Mouse (Mus musculus): ENCODE data around the gene Spryd4.

DNA sequence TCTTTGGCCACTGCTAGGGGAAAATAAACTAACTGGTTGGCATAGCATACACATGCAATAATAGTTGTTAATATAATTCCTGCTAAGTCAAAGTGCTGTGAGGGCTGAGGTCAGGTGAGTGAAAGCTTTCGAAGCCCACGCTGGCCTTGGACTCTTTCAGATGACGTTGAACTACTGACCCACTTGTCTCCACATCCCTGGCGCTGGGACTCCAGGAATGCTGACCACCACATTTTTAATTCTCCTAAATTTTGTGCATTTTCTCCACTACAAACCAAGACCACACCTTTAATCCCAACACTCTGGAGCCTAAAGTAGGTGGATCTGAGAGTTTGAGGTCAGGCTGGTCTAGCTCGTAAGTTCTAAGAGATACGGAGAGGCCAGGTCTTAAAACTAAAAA, 18.5 kb downstream of the Spryd4 start:
- no peak for TF ChIP-seq CTCF (IDR thresholded peaks at IDR 0.05; ENCODE audit: low read depth, low read length)
- TF ChIP-seq TAL1 (conservative IDR thresholded peaks at IDR 0.05; ENCODE audit: low read depth, low read length): no peak
